Mouse (Mus musculus) layer of hippocampus, postnatal 25 days (tissue): ENCODE results near the gene Ttll1. TPM values are rescaled to one million over a fixed set of nuclear protein-coding genes. Genes with fewer than 3 reads are reported as not detected.

ENCODE experiments used
- microRNA-seq, 2 experiments: library from miRNA; unstranded; fragments of <30 nt; microRNA quantifications; one replicate each; pipeline ENCODE4 v1.2.0; 2021
- total RNA-seq, 2 experiments: library from RNA; stranded (reverse); gene quantifications; 2 replicates each; pipeline ENCODE4 v1.2.3; 2021

Gene Ttll1
- total RNA-seq, 2 experiments from 2014 or later, result 38.1 to 39.1 TPM

Small RNA genes lying within 50 kb of the gene (microRNA-seq; reads per million reads assigned to microRNA genes)
- 0 reads per million in 2 experiments for gene Gm24575

Other genes with a start within 250 kb of the Ttll1 start
- gene Arfgap3, start 160.6 kb downstream of the Ttll1 start, total RNA-seq, result 10 to 100 TPM; 18.0 to 18.3 TPM
- gene Pacsin2, start 46.3 kb downstream of the Ttll1 start, total RNA-seq, result 10 to 100 TPM; 69.7 to 75.6 TPM
- not detected for gene Bik, start 16.0 kb upstream of the Ttll1 start, total RNA-seq
- 1 to 10 TPM; 3.5 to 4.6 TPM for gene Tspo, start 52.7 kb upstream of the Ttll1 start, total RNA-seq
- 10 to 100 TPM; 26.3 to 29.5 TPM for gene Mcat, start 52.9 kb upstream of the Ttll1 start, total RNA-seq
- gene Ttll12, start 84.3 kb upstream of the Ttll1 start, total RNA-seq, result 10 to 100 TPM; 13.2 to 13.5 TPM
- gene Scube1, start 214.1 kb upstream of the Ttll1 start, total RNA-seq, result 10 to 100 TPM; 16.7 to 19.3 TPM